Mouse (Mus musculus): Measurements from ENCODE around the gene Sfxn1. TPM values are rescaled to one million over a fixed set of nuclear protein-coding genes. Genes with fewer than 3 reads are reported as not detected.

The Sfxn1 gene
- total and polyA plus RNA-seq, 2 experiments from 2014 or later = 8.8 to 13.6 TPM

DNA sequence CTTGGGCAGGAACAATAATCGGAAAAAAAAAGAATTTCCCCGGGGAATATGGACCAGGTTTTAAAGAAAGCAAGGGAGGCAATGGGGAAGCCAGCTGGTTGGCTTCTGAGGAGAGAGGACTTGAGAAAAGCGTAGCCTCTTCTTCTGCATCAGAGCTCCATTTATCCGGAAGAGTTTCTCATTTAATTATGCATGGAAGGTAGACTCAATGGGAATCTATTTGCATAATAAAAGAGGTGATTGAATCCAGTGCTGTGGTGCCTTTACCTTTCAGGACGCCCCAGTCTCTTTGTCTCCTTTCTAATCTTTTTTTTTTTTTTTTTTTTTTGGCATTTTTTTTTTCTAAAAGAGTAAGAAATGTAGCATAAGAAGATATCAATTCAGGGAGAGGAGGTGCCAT lies 46.7 kb downstream of the Sfxn1 start:
- Histone ChIP-seq H3K27me3 (ENCODE audit: control insufficient read depth, insufficient read depth, low read length) (no peaks in the 10 kb centered on the region), H3K4me3 (ENCODE audit: low read depth, low read length) (no peak overlapping the region), H3K9me3 (replicated peaks; ENCODE audit: control insufficient read depth, low read length) (0 out of 2 replicates have a peak, but pooled peaks cover 9% of the 10 kb centered on the region), H3K4me2 (ENCODE audit: low read depth, low read length) (no peak overlapping the region), H3K36me3 (replicated peaks; ENCODE audit: control insufficient read depth, insufficient read depth, low read length) (no peaks in the 10 kb centered on the region), H3K9ac (replicated peaks; ENCODE audit: low read depth, low read length) (no peak overlapping the region), H3K27ac (ENCODE audit: low read depth) (no peak overlapping the region), H3K4me1 (ENCODE audit: control insufficient read depth, insufficient read depth) (no peaks in the 10 kb centered on the region)
- DNase-seq (ENCODE audit: low spot score) = no peak
- TF ChIP-seq CTCF (IDR thresholded peaks at IDR 0.05; ENCODE audit: low read depth) = no peak
- no peak for ATAC-seq (ENCODE audit: insufficient read depth, low read depth)
- WGBS = 51% methylated on average over 5 of the region's 5 CpGs

DNA sequence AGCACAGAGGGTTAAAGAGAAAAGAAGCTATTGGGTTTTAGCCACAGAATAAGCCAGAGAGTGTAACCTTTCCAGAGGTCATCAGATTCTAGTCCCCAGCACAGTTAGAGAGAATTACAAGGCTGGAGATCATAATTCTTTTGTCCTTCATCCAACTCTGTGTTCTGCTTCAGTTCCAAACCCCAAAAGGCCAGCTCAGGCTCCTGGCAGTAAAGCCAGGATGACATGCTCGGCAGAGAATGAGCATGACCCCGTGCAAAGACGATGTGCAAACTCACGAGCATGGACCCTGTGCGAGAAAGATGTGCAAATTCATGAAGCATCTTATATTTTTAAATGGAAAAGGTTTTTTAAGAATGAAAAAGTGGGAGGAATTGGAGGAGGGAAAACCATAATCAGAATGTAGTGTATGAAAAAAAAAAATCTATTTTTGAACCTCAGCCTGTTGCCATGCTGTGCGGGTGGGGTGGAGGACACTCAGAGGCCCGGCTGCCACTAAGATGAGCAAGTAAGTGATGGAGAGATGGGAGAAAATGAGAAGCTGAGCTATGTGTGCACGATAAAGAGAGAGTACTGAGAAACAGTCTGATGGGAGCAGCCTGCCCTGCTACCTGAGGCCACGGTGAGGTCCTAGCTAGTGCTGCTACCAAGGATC lies 66.2 kb downstream of the Sfxn1 start:
- no peak for ATAC-seq (ENCODE audit: insufficient read depth, low read depth)
- no peak for TF ChIP-seq EP300 (IDR thresholded peaks at IDR 0.05; ENCODE audit: low read depth)
- TF ChIP-seq CTCF (IDR thresholded peaks at IDR 0.05; ENCODE audit: low read depth) = no peak

GRCm38 (mm10) chr13:54143788-54144187 lies 72.1 kb downstream of the Sfxn1 start:
- Histone ChIP-seq H3K9ac (replicated peaks; ENCODE audit: low read depth, low read length) (no peak overlapping the region), H3K9me3 (replicated peaks; ENCODE audit: control insufficient read depth, low read length) (peaks cover 8% of the 10 kb centered on the region; the same call in 1 of the 2 replicates), H3K4me2 (ENCODE audit: low read depth, low read length) (no peak overlapping the region), H3K27me3 (ENCODE audit: control insufficient read depth, insufficient read depth, low read length) (peaks cover 6% of the 10 kb centered on the region; the same call in 1 of the 2 replicates), H3K4me3 (ENCODE audit: low read depth, low read length) (no peak overlapping the region), H3K4me1 (ENCODE audit: control insufficient read depth, insufficient read depth) (no peaks in the 10 kb centered on the region), H3K36me3 (replicated peaks; ENCODE audit: control insufficient read depth, insufficient read depth, low read length) (no peaks in the 10 kb centered on the region), H3K27ac (ENCODE audit: low read depth) (no peak overlapping the region)
- no peak for TF ChIP-seq CTCF (IDR thresholded peaks at IDR 0.05; ENCODE audit: low read depth)
- TF ChIP-seq EP300 (IDR thresholded peaks at IDR 0.05; ENCODE audit: low read depth) = no peak
- 9% methylated on average over 5 of the region's 5 CpGs for WGBS
- ATAC-seq (ENCODE audit: insufficient read depth, low read depth) = peak; percentile 27; the same call in 1 of the 2 replicates
- DNase-seq (ENCODE audit: low spot score) = no peak

More for the DNA sequence above, 66.2 kb downstream of the Sfxn1 start:
- Histone ChIP-seq H3K4me1 (ENCODE audit: control insufficient read depth, insufficient read depth) (no peaks in the 10 kb centered on the region), H3K27ac (ENCODE audit: low read depth) (no peak overlapping the region), H3K4me3 (ENCODE audit: low read depth, low read length) (no peak overlapping the region), H3K4me2 (ENCODE audit: low read depth, low read length) (no peak overlapping the region), H3K9me3 (replicated peaks; ENCODE audit: control insufficient read depth, low read length) (peaks cover 5% of the 10 kb centered on the region; the same call in 1 of the 2 replicates), H3K36me3 (replicated peaks; ENCODE audit: control insufficient read depth, insufficient read depth, low read length) (no peaks in the 10 kb centered on the region), H3K9ac (replicated peaks; ENCODE audit: low read depth, low read length) (no peak overlapping the region), H3K27me3 (ENCODE audit: control insufficient read depth, insufficient read depth, low read length) (no peaks in the 10 kb centered on the region)
- DNase-seq (ENCODE audit: low spot score) = no peak
- 67% methylated on average over 9 of the region's 9 CpGs for WGBS

- TF ChIP-seq EP300 (IDR thresholded peaks at IDR 0.05; ENCODE audit: low read depth) (no peak), CTCF (IDR thresholded peaks at IDR 0.05; ENCODE audit: low read depth) (no peak)
- H3K4me3 ChIP-seq (ENCODE audit: low read depth, low read length) = no peak overlapping the region
- no peaks in the 10 kb centered on the region for H3K4me1 ChIP-seq (ENCODE audit: control insufficient read depth, insufficient read depth)
- WGBS = 52% methylated on average over 5 of the region's 5 CpGs
- H3K36me3 ChIP-seq (replicated peaks; ENCODE audit: control insufficient read depth, insufficient read depth, low read length) = no peaks in the 10 kb centered on the region
- no peak overlapping the region for H3K9ac ChIP-seq (replicated peaks; ENCODE audit: low read depth, low read length)
- H3K9me3 ChIP-seq (replicated peaks; ENCODE audit: control insufficient read depth, low read length) = peaks cover 8% of the 10 kb centered on the region; the same call in 1 of the 2 replicates
- no peak overlapping the region for H3K27ac ChIP-seq (ENCODE audit: low read depth)
- no peak for DNase-seq (ENCODE audit: low spot score)
- peaks cover 6% of the 10 kb centered on the region; the same call in 1 of the 2 replicates for H3K27me3 ChIP-seq (ENCODE audit: control insufficient read depth, insufficient read depth, low read length)
- ATAC-seq (ENCODE audit: insufficient read depth, low read depth) = no peak
- H3K4me2 ChIP-seq (ENCODE audit: low read depth, low read length) = no peak overlapping the region
These were observed 73.0 kb downstream of the Sfxn1 start for GRCm38 (mm10) chr13:54144624-54145023.

DNA sequence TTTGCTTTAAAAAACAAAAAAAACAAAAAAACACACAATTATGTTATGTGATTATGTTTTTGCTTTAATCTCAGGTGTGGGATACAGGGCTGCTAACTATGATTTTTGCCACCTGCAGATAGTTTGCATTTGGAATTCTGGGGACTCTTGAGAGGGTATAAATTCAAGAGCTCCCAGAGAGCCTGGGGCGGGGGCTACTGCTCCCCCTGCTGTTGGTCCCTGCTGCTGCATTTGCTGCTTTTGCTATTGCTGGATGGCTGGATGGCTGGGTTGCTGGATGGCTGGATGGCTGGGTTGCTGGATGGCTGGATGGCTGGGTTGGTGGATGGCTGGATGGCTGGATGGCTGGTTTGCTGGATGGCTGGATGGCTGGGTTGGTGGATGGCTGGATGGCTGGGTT lies 75.7 kb downstream of the Sfxn1 start:
- Histone ChIP-seq H3K4me2 (ENCODE audit: low read depth, low read length) (no peak overlapping the region), H3K4me3 (ENCODE audit: low read depth, low read length) (no peak overlapping the region), H3K36me3 (replicated peaks; ENCODE audit: control insufficient read depth, insufficient read depth, low read length) (no peaks in the 10 kb centered on the region), H3K9ac (replicated peaks; ENCODE audit: low read depth, low read length) (no peak overlapping the region), H3K27me3 (ENCODE audit: control insufficient read depth, insufficient read depth, low read length) (peaks cover 6% of the 10 kb centered on the region; the same call in 1 of the 2 replicates), H3K4me1 (ENCODE audit: control insufficient read depth, insufficient read depth) (no peaks in the 10 kb centered on the region), H3K9me3 (replicated peaks; ENCODE audit: control insufficient read depth, low read length) (peaks cover 8% of the 10 kb centered on the region; the same call in 1 of the 2 replicates), H3K27ac (ENCODE audit: low read depth) (no peak overlapping the region)
- 57% methylated on average over 1 of the region's 1 CpGs for WGBS
- DNase-seq (ENCODE audit: low spot score) = no peak
- ATAC-seq (ENCODE audit: insufficient read depth, low read depth) = no peak
- TF ChIP-seq CTCF (IDR thresholded peaks at IDR 0.05; ENCODE audit: low read depth) = peak; percentile 15; the same call in 1 of the 2 replicates
- TF ChIP-seq EP300 (IDR thresholded peaks at IDR 0.05; ENCODE audit: low read depth) = no peak

GRCm38 (mm10) chr13:54152421-54152820 lies 80.8 kb downstream of the Sfxn1 start:
- Histone ChIP-seq H3K36me3 (replicated peaks; ENCODE audit: control insufficient read depth, insufficient read depth, low read length) (no peaks in the 10 kb centered on the region), H3K9ac (replicated peaks; ENCODE audit: low read depth, low read length) (no peak overlapping the region), H3K4me3 (ENCODE audit: low read depth, low read length) (no peak overlapping the region), H3K9me3 (replicated peaks; ENCODE audit: control insufficient read depth, low read length) (no peaks in the 10 kb centered on the region), H3K4me1 (ENCODE audit: control insufficient read depth, insufficient read depth) (no peaks in the 10 kb centered on the region), H3K27ac (ENCODE audit: low read depth) (no peak overlapping the region), H3K4me2 (ENCODE audit: low read depth, low read length) (no peak overlapping the region), H3K27me3 (ENCODE audit: control insufficient read depth, insufficient read depth, low read length) (peaks cover 6% of the 10 kb centered on the region; the same call in 1 of the 2 replicates)
- WGBS = 70% methylated on average over 1 of the region's 1 CpGs
- DNase-seq (ENCODE audit: low spot score) (no peak), ATAC-seq (ENCODE audit: insufficient read depth, low read depth) (no peak)
- TF ChIP-seq EP300 (IDR thresholded peaks at IDR 0.05; ENCODE audit: low read depth) = no peak
- no peak for TF ChIP-seq CTCF (IDR thresholded peaks at IDR 0.05; ENCODE audit: low read depth)
